Mouse (Mus musculus) stomach, postnatal 0 days (tissue): ENCODE measurements around the gene Gas7.

Experiments used
- CTCF ChIP-seq: IDR thresholded peaks from 2 replicates; pipeline ENCODE4 v1.5.1; 2016; ENCODE audit warnings: antibody characterized with exemption, low read depth, mild to moderate bottlenecking, moderate library complexity
- EP300 ChIP-seq: optimal IDR thresholded peaks from 2 replicates; pipeline ENCODE3; 2016; ENCODE audit warnings: antibody characterized with exemption

DNA sequence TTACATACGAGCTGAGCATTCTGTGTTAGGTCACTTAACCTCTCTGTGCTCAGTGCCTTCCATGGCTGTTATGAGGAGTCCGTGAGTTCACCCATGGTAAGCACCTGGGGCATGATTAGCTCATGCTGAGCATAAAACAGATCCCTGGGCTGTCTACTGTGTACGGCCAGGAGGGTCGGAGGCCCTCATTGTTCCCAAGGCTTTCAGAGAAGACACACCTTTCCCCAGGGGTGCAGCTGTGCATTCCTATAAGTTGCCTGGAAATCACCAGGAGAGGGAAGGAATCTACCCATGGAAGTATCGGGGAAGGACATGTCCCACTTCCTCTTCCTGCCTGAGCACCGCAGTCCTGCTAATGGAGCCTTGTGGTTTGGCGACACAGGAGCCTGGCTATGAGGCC, 201.1 kb downstream of the Gas7 start:
- TF ChIP-seq EP300, result no peak
- TF ChIP-seq CTCF, result no peak
